Mouse (Mus musculus): ENCODE results near the gene Slc35f6. TPM values are rescaled to one million over a fixed set of nuclear protein-coding genes. Genes with fewer than 3 reads are reported as not detected.

The Slc35f6 gene
- 10 to 100 TPM; 34.2 to 35.3 TPM for total RNA-seq (2021)

DNA sequence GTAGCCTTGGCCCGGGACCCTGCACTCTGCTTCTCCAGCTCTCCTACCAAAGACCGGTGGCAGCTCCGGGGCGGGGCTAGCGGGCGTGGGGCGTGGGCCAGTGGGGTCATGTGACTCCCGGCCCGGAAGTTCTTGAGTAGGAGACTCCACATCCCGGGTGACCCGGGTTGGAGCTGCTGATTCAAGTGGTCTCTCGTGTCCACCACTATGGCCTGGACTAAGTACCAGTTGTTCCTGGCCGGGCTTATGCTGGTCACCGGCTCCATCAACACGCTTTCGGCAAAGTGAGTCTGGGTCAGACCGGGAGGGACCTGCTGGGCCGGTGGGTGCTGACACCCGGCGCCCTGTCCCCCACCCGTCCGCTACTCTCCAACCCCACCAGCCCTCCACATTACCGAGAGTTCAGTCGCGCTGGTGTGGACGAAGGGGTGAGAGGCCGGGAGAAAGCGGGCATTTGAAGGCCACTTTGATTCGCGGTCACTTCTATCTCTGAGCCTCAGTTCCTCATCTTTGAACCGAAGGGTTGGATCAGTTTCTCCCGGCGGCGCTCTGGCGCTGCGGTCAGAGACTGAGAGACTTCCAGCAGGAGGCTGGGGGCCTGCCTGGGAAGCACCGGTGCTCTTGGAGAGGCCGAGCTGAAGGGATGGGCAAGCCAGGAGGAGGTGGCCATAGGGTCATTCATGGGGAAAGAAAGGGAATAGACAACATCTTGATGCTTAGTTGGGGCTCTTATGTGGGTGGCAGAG, at the start of gene Slc35f6:
TSS of gene Slc35f6 (plus strand) at position 119 of the 746 bp plus-strand sequence.
- DNase-seq: peak; percentile 91 to 92

DNA sequence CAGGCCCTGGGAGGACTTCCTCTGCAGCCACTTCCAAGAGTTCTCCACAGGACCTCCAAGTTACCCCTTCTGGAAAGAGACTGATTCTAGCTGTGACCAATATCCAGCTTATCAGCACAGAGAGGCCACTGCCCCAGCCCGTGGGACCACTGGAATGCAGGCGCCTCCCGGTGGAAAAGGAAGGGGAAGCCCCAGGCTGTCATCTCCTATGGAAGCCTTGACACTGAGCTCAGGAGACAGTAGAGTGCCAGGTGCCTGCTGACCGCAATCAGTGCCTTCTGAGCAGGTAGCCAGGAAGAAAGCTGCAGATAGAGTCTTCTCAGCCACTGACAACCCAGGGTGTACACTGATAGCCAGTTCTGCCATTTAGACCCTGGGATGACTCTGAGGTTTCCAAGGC, 46.3 kb upstream of the Slc35f6 start:
- no peak for DNase-seq

GRCm38 (mm10) chr5:30603255-30603654, 44.5 kb upstream of the Slc35f6 start:
- no peak for DNase-seq

DNA sequence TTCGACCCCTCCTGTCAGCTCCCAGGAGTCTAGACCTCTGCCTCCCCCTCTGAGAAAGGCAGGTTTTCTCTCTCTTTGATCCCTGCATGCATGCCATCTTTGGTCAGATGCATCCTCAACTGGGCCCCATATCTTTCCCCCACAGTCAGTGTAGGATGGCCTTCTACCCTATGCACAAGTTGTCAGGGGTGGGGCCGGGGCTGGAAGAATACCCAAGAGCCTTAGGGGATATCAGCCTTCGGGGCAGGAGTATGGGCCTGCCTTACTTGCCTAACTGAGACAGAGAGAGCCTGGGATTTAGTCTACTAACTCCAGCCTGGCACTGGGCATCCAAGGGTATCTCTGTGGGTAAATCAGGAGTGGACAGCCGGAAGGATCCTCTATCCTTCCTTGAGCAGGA, 43.8 kb upstream of the Slc35f6 start:
- DNase-seq: no peak

- no peak for DNase-seq
Measured at GRCm38 (mm10) chr5:30604769-30605188, 43.0 kb upstream of the Slc35f6 start.

GRCm38 (mm10) chr5:30605649-30606048, 42.1 kb upstream of the Slc35f6 start:
- DNase-seq: no peak

- peak; percentile 67 to 69 for DNase-seq
Measured at GRCm38 (mm10) chr5:30606424-30607073, 41.2 kb upstream of the Slc35f6 start.

DNA sequence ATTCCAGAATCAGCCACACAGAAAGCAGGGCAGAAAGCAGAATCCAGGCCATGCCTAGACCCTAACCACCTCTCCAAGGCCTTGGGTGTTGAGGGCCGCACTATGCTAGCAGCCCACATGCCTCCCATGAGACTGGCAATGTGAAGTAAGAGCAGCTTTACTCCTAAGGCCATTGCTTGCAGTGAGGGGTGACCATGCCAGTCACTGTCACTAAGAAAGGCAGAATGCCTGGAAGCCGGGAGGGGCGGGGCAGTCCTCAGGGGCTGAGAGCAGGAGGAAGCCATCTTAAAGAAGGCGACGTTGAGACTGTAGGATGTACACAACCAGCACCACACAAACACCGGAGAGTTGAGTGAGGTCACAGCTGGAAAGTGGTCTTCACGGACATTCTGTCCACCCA, 38.6 kb upstream of the Slc35f6 start:
- DNase-seq: no peak

- no peak for DNase-seq
Measured at GRCm38 (mm10) chr5:30609918-30610645, 37.7 kb upstream of the Slc35f6 start.

DNA sequence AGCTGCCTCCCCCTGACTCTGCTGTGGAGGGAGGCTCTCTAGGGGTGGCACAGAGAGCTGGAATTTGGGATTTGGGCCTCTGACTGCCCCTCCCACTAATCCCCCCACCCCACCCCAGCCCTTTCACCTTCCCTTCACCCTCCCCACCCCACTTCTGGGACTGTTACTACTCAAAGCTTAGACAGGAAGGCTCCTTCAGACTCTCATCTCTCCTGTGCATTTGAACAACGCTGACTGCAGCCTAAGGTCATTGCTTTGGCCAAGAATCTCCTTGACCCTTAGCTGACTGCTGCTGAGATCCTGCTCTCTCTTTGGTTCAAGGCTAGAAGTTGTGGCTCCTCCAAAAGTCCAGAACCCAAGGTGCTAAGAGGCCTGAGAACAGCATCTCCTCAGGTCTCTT, 36.6 kb upstream of the Slc35f6 start:
- no peak for DNase-seq

- no peak for DNase-seq
Measured at GRCm38 (mm10) chr5:30611689-30612088, 36.0 kb upstream of the Slc35f6 start.

DNA sequence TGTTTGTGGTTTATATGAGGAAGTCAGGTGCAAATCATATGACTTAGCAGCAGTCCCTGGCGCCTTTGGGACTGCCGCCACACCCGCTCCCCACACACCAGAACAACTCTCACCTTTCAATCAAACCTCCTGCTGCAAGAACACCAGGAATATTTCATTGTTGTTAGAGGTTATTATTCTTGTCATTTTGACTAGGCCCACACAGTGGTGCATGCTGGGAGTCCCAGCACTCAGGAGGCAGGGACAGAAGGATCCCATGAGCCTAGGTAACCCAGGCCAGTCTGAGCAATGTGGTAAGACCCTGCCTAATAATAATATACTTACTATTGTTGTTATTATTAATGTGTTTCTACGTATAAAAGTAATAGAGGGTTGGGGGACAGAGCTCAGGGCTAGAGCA, 35.2 kb upstream of the Slc35f6 start:
- no peak for DNase-seq

- DNase-seq: no peak
Measured at GRCm38 (mm10) chr5:30613242-30613641, 34.5 kb upstream of the Slc35f6 start.

DNA sequence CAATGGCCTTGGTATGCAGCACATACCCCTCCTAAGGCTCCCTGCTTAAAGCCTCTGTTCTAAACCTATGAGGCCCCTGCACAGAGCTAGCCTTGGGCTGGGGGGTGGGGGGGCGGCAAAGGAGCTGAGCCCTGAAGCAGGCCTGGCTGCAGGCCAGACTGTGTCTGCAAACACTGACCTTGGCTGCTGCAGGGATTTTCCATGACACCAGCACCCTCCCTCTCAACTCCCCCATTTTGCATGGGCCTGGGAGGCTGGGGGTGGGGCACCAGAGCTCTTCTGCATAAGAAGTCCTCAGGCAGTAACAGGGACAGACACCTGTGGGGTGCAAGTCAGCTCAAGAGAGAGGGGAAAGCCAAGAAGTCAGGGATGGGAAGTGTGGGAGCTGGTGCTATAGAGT, 33.5 kb upstream of the Slc35f6 start:
- DNase-seq: no peak

GRCm38 (mm10) chr5:30615416-30615815, 32.3 kb upstream of the Slc35f6 start:
- DNase-seq: no peak

DNA sequence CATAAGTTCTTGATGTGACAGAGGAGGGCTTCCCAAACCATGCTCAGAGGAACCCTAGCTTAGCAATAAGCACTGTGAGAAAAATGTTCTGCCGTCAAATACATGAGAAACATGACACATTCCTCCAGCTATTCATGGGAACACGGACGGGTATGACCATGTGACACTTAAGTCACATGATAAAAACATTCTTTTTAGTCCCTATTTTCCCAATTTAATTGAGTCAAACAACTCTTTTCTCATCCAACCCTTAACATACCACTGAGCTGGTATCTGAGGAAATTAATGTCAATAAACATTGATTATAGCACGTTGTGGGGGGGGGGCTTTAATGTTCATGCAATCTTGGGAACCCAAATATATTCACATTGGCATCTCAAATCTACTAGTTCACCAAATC, 31.9 kb upstream of the Slc35f6 start:
- DNase-seq: no peak

- no peak for DNase-seq
Measured at GRCm38 (mm10) chr5:30616644-30617043, 31.1 kb upstream of the Slc35f6 start.

DNA sequence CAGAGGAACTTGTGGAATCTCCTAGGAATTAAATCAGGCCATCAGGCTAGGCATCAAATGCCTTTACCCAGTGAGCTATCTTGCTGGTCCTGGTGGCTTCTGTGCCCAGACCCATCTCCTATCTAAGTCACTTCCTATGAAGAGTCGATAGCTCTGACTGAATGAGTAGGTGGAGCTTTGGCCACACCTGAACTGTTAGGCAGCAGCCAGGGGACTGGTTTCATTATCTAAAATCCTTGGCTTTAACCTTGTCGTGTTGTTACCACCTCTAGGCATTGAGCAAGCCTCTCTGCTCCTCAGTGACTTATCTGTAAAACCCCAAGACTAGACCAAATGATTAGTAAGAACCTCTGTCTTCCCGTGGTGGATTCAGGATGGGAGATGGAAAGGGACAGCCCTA, 30.4 kb upstream of the Slc35f6 start:
- no peak for DNase-seq

GRCm38 (mm10) chr5:30617851-30618250, 29.9 kb upstream of the Slc35f6 start:
- no peak for DNase-seq

GRCm38 (mm10) chr5:30618376-30619003, 29.2 kb upstream of the Slc35f6 start:
- no peak for DNase-seq

DNA sequence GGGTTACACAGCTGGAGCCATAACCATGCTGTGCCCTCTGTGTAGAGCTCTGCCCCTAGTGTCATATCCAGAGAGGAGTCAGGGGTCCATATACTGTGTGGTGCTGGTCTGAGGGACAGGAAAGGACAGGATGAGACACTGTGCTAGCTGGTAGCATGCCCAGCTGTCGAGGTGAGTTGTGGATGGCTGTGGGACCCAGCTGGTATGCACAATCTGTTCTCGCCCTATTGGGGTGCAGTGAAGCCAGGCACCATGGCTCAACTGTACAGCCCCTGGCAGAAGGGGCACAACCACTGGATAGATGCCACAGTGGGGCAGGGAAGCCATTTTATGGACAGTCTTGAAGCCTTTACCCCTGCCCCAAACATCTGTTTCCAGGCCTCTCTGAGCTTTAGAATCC, 28.5 kb upstream of the Slc35f6 start:
- no peak for DNase-seq

- DNase-seq: no peak
Measured at GRCm38 (mm10) chr5:30620567-30620966, 27.2 kb upstream of the Slc35f6 start.

GRCm38 (mm10) chr5:30621211-30621790, 26.4 kb upstream of the Slc35f6 start:
- no peak for DNase-seq
